Mouse (Mus musculus) CH12.LX (cell line): ENCODE data around the gene Zfp444.

Source experiments
- CTCF ChIP-seq, 2 experiments: IDR thresholded peaks in 1 of 2; conservative IDR thresholded peaks in 1 of 2; 2 replicates each; pipeline ENCODE4 v1.5.1; 2011 to 2012; ENCODE audit warnings: low read depth in 2 of 2, low read length in 2 of 2, improper control_type of control experiment in 1 of 2, inconsistent platforms in 1 of 2, mild to moderate bottlenecking in 1 of 2, moderate library complexity in 1 of 2
- EP300 ChIP-seq: IDR thresholded peaks from 2 replicates; pipeline ENCODE4 v1.6.1; 2011; ENCODE audit warnings: low read length, improper control_type of control experiment
- MAZ ChIP-seq: IDR thresholded peaks from 2 replicates; pipeline ENCODE4 v1.6.1; 2012; ENCODE audit warnings: low read depth, mild to moderate bottlenecking, inconsistent platforms, low read length, improper control_type of control experiment, moderate library complexity
- MEF2A ChIP-seq: IDR thresholded peaks from 2 replicates; pipeline ENCODE4 v1.6.1; 2014; ENCODE audit warnings: low read depth, mild to moderate bottlenecking, inconsistent platforms, low read length, improper control_type of control experiment, borderline replicate concordance
- POLR2AphosphoS2 ChIP-seq: IDR thresholded peaks from 2 replicates; pipeline ENCODE4 v1.6.1; 2011; ENCODE audit warnings: low read depth, low read length, improper control_type of control experiment
- RCOR1 ChIP-seq: conservative IDR thresholded peaks from 2 replicates; pipeline ENCODE4 v1.6.1; 2012; ENCODE audit warnings: low read depth, mild to moderate bottlenecking, inconsistent platforms, low read length, improper control_type of control experiment
- ZKSCAN1 ChIP-seq: IDR thresholded peaks from 2 replicates; pipeline ENCODE4 v1.6.1; 2012; ENCODE audit warnings: low read depth, inconsistent platforms, low read length, improper control_type of control experiment, borderline replicate concordance

DNA sequence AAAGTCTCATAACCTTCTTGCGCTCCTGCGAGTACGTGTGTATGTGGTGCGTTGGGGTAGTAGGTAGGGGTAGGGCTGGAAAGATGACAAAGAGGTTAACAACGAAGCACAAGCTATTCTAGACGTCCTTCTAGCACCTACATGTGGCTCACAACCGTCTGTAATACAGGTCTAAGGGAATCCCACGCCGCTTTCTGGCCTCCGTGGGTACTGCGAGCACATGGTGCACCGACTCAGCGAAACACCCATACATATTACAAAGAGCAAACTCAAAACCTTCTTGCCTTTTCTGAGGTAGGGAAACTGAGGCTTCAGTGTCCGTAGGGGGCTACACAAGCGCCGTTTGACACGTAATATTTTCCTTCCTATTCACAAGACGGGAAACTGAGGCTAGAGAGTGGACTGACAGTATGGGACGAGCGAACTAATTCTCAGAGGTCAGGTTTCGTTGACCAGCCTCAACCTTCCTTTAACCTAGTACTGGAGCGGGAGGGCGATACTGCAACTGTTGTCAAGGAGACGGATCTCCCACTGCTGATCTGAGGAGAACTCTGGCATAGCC, 501 bp upstream of the Zfp444 start:
- TF ChIP-seq MAZ (no peak), RCOR1 (no peak), CTCF (conservative IDR thresholded peaks at IDR 0.05 in 1 of 2, IDR thresholded peaks at IDR 0.05 in 1 of 2; ENCODE audit: low read depth in 2 of 2, low read length in 2 of 2) (peak; percentile 21 to 71; a peak in 2 of 4 replicates), EP300 (no peak), MEF2A (no peak), ZKSCAN1 (no peak), POLR2AphosphoS2 (no peak)
